Mouse (Mus musculus): ENCODE measurements around the gene Bcap31. TPM values are rescaled to one million over a fixed set of nuclear protein-coding genes. Genes with fewer than 3 reads are reported as not detected.
"Not testable (repeated sequence)": the region's sequence is repeated elsewhere in the genome, so short reads cannot be mapped to it uniquely, and the experiment has no call there.

Bcap31 gene
- total RNA-seq (2021) = 100 to 1,000 TPM; 278 to 286 TPM
- long read RNA-seq, experiment 1, transcript Bcap31-201 (8 exons, 1,219 nt) = major isoform, 245 of 267 reads
- long read RNA-seq, experiment 1, partial matches to known transcripts = 9 of 267 reads
- long read RNA-seq, experiment 1, other reads (novel, unspliced or antisense) = 13 of 267 reads
- long read RNA-seq, experiment 2, transcript Bcap31-201 (8 exons, 1,219 nt) = major isoform, 94 of 102 reads
- long read RNA-seq, experiment 2, partial matches to known transcripts = 7 of 102 reads
- long read RNA-seq, experiment 2, other reads (novel, unspliced or antisense) = 1 of 102 reads

DNA sequence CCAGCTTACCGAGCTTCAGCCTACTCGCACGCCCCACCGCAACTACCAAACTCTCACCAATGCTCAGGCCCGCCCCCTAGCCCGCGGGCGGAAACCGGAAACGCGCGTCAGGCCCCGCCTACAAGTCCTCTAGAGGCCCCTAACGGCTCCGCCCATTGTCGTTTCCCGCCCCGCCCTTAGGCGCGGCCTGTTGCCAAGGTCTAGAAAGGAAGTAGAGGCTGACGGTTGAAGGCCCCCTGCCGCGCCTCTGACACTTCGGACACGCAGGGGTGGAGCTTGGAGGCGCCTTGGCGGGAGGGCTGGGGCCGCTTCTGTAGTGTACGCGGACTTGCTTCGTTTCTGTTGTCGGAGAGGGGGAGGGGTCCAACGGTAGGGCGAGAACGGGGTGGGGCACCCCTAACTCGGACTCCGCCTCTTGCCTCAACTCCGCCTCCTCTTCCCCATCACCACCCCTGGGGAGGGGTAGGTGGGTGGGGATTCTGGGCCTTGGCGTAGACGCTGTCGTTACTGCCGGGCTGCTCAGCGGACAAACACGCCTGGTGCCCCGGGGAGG is at the start of gene Bcap31, which contains the start of gene Abcd1:
Bcap31 (minus strand) TSS at position 67 of the 553 bp plus-strand sequence.
Abcd1 (plus strand) TSS at position 489 of the 553 bp plus-strand sequence.
- peak; percentile 93 to 94 for DNase-seq

DNA sequence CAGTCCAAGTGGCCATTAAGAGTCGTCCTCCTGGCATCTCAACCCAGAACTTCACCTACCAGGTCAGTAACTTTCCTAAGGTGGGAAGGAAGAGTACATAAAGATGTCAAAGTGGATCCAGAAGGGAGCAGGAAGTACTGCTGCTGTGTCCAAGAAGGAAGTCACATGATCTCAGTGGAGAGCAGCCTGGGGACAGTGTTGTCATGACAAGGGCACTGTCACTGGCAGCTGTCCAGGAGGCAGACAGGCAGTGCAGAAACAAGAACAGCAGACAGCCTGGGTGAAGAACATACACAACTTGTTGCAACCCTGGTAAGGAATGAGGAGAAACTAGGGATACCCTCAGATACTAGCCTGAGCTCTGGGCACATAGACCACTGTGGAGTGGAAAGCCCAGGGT is 49.3 kb upstream of the Bcap31 start:
- peak; percentile 81 to 83 for DNase-seq

DNA sequence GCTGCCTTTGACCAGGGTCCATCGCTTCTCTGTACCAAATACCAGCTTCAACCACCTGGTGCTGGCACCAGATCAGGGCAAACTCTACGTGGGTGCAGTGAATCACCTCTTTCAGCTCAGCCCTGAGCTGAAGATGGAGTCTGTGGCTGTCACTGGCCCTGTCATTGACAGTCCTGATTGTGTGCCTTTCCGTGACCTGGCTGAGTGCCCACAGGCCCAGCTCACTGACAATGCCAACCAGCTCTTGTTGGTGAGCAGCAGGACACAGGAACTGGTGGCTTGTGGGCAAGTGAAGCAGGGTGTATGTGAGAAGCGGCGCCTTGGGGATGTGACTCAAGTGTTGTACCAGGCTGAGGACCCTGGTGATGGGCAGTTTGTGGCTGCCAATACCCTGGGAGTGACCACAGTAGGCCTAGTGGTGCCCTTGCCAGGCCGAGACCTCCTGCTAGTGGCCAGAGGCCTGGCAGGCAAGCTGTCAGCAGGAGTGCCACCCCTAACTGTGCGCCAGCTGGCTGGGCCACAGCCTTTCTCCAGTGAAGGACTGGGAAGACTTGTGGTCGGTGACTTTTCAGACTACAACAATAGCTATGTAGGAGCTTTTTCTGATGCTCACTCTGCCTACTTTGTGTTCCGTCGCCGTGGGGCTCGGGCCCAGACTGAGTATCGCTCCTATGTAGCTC is 42.8 kb upstream of the Bcap31 start:
- peak; percentile 8 to 39 for DNase-seq

DNA sequence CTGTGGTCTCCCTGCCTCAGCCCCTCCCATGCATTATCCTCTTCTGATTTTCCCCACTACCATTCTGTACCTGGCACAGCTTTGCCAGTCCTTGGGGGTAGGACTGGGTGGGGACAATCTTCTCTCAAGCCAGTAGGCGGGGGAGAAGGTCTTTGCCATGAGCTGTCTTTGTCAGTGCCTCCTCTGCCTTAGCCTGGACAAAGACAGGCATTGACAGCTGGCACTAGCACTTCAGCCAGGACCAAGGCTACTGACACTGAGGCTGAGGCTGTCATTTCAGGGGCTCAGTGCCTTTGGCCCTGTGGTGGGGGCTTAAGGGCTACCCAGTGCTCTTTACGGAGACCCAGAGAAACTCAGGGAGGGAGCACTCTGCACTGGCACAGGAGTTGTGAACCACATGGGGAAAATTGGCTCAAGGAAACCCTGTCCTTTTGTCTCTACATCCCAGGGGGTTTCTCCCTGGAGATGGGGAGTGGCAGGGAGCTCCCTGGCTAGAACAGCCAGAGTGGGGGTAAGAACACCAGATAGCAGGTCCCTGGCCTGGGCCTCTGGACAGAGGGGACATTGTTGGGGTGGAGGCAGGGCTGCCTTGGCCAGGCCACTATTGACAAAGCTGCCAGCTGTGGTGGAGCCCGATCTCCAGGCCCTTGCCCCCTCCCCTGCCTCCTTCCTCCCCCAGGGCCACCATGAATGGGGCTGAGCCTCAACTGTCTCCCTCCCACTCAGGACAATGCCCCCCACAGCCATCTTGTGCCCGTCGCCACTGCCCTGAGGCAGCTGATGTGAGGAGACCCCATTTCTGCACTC is 40.6 kb upstream of the Bcap31 start, which contains the start of gene Plxnb3:
Plxnb3 (plus strand) TSS at position 757 of the 807 bp plus-strand sequence.
- DNase-seq = no peak

DNA sequence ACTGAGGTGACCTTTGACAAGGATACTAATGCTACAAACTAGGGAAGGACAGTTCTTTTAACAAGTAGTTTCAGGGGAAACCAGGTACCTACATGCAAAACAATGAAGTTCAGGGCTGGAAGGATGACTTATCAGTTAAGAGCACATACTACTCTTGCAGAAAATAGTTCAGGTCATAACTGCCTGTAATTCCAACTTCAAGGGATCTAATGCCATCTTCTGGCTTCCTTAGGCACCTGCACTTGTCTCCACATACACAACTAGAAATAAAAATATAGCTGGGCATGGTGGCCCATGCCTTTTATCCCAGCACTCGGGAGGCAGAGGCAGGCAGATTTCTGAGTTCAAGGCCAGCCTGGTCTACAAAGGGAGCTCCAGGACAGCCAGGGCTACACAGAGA is 33.0 kb upstream of the Bcap31 start:
- DNase-seq = no peak

DNA sequence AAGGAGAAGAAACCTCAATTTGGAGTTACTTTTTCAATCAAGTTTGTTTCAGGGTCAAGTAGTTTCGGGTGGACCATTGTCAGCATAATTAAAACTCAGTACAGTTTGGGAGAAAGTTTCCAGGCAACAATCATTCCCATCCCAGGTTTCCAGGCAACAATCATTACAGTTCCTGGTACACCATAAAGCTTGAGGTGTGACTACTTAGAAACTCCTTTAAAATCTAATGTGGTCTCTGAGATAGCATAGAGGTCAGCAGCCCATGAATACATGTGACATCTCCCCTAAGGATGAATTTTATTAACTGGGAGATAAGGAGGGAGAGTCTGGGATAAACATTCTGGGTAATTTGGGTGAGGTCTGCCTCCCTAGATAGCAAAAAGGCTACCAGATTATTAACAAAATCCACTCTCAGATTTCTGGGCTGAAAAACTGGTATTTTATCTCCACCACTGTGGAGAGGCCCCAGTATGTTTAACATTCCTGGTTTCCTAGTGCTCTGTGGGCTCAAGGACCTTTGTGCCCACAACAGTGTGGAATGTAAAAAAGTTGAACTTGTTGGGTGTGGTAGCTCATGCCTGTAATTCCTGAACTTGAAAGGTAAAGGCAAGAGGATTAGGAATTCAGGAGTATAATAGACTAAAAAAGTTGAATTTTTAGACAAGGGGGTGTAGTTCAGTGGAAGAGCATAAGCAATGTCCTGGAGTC is 29.0 kb upstream of the Bcap31 start:
- DNase-seq = no peak

DNA sequence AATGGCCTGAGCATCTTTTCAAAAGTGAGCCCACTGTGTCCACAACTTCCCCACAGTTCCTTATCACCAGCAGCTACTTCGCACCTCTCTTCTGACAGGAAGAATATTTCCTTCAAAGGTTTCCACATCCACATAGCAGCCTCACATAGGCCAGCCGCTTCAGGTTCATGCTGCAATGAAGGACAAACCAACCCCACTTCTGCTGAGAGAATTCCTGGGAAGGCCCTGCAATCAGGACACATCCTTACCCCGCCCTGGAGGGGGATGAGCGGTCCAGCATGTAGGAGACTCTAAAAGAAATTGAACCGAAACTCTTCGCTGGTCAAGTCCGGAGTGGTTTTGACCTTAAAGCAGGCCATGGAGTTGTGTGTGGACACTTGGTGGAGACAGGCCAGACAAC is 23.9 kb upstream of the Bcap31 start:
- not testable (repeated sequence) for DNase-seq

DNA sequence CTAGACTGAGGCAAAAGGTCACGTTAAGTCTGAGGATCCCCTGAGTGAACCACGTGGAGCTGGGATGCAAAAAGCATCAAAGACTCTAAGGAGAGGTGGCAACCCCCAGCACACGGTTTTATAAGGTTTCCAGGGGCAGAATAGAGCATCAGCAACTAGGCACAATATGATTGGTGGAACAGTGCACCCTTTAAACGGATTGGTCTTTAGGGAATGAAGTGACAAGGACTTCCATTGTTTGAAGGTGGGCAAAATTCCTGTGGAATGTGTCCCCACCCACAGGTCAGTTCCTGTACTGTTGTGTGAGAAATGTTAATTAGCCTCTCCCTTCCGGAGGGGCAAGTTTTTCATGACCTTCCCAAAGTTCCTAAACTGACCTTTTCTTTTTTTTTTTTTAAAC is 23.2 kb upstream of the Bcap31 start:
- no peak for DNase-seq

DNA sequence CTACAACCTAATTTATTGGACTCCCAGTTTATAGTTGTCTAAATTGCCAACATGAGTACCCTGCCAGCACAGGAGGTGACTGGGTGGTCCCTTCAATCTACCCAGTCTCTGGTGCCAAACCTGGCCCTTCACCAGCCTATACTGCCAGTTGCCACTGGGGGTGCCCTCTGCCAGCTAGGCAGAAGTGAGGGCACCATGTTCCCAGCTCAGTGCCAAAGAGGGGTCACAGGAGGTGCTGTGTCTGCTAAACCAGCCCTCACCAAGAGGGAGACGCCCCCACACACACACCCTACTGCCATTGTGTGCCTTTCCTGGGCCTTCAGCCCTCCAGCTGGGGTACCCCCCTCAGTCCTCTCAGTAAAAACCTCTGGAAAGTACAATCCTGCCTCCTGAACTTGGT is 22.2 kb upstream of the Bcap31 start:
- DNase-seq = no peak

DNA sequence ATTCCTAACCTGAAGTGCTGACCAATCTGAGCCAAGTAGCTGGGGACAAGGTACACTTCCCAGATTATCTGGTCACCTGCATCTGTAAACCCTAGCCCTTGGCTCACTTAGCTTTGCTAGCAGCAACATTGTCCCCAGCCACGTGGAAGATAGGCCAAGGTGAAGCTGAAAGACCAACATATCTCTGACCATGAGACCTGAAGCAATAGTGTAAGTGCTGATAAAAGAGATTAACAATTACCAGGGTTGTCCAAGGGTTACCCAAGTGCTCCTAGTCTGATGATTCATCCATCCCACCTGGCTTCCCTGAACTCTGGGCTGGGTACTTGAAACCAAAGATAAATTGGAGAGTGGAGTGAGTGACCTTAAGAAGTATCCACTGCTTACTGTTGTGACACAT is 14.9 kb upstream of the Bcap31 start:
- DNase-seq = no peak

DNA sequence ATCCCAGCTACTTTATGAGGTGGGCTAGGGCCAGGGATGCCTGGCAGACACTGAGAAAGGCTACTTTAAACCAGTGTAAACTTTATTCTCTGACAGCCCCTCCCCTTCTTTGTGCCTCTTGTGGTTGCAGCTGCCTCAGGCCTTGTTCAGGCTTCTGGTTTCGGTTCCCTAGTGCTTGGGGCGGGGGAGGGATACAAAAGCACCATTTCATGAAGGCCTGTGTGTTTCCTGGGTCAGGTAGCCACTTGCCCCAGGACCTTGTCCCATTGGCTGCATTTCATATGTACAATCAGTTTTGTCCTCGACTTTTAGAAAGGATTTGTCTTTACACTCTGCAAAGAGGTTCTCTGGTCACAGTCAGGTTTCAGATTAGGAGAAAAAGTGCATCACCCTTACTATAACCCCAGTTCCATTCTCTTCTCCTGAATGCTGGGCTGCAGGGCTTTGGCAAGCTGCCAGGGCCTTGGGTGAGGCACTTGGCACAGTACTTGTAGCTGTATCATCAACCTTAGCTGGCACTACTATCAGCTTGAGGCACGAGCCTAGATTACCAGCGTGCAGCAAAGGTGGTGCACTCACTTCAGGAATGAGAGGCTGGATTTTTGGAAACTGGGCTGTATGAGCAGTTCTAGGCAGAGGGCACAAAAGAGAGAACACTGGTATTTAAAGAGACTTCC is 2.8 kb upstream of the Bcap31 start:
- peak; percentile 83 to 86 for DNase-seq

DNA sequence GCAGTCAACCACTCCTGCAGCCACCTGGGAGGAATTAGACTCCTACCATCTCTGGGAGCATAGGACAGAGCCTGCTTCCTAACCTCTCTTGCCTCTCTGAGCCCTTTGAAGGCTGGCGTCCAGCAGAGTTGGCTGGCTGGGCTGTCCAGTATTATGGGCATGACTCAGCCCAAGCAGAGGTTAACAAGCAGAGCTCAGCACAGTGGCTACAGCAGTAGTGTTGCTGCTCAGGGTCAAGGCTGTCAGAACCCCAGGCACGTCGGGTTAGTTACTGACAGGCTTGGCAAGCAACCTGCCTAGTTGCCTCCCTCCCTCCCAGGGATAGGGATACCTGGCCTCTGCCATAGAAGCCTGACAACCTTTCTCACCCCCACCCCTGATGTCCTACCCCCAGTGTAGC is 2.3 kb upstream of the Bcap31 start:
- peak; percentile 68 to 73 for DNase-seq

DNA sequence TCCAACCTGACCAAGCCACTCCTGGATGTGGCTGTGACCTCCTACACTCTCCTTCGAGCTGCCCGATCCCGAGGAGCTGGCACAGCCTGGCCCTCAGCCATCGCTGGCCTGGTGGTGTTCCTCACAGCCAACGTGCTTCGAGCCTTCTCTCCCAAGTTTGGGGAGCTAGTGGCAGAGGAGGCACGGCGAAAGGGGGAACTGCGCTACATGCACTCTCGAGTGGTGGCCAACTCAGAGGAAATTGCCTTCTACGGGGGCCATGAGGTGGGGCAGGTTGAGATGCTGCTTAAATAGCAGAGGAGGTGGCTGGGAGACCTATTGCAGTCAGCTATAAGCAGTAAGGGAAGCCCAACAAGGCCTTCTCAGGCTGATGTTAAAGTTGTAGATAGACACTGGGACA is 1.7 kb upstream of the Bcap31 start:
- DNase-seq = peak; percentile 9 to 32

DNA sequence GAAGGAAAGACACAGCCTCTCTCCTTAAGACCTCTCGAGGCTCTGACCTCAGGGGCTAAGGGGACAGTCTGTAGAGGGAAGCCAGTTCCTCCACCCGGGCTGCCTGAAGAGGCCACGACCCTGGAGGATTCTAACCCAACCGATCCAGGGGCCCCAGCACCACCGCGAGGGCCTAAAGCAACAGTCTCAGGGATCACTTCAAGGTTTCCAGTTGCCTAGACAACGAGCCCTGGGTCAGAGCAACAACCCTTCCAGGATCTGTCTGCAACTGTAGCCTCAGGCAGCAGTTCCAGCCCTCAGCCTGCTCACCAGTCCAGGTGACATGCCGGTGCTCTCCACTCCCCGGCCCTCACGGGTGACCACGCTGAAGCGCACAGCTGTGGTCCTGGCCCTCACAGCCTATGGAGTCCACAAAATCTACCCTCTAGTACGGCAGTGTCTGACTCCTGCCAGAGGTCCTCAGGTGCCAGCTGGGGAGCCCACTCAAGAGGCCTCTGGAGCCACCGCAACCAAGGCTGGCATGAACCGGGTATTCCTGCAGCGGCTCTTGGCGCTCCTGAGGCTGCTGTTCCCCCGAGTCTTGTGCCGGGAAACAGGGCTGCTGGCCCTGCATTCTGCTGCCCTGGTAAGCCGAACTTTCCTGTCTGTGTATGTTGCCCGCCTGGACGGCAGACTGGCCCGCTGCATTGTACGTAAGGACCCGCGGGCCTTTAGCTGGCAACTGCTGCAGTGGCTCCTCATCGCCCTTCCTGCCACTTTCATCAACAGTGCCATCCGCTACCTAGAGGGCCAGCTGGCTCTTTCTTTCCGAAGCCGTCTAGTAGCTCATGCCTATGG is 952 bp upstream of the Bcap31 start:
- peak; percentile 8 to 29 for DNase-seq

DNA sequence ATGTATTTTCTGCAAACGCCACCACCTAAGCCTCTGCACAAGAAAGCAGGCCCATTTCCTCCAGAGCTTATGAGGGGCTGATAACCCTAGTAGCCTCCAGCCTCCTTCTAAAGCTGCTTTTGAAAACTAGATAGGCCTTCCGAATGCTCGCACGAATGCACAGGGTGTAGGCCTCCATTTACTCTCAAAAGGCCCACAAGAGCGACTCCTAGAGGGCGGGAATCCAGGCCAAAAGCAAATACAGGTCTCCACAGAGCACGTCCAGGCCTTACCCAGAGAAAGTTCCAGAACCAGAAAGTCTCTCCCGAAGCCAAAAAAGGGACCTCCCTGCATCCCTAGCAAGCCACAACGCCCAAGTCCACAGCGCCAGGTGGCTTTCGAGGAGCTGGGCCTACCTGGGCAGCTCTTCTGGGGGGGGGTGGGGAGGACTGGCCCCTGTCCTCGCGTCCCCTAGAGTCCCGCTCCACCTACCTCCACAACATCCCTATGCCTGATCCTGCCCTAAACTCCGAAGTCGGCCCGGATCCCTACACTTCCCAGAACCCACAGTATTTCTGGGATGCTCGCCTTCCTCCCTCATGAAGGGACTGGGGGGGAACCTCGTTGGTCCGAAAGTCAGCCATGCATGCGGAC is 383 bp downstream of the Bcap31 start:
- peak; percentile 31 to 46 for DNase-seq

DNA sequence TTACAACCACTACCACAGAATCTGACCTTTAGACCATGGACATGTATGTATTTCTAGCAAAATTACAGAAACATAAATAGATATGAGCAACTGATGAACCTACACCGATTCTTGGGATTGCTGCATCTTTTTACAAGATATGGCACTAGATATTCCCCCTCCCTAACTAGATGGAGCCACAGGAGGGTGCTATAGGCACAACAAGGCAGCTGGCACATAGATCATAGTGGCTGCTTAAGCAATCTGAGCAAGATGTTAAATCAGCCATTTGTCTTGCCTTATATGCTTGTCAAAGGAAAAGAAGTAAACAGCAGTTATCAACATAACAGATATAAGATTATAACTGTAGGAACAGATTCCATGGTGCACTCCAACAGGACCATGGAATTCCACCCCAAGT is 15.5 kb downstream of the Bcap31 start:
- no peak for DNase-seq

DNA sequence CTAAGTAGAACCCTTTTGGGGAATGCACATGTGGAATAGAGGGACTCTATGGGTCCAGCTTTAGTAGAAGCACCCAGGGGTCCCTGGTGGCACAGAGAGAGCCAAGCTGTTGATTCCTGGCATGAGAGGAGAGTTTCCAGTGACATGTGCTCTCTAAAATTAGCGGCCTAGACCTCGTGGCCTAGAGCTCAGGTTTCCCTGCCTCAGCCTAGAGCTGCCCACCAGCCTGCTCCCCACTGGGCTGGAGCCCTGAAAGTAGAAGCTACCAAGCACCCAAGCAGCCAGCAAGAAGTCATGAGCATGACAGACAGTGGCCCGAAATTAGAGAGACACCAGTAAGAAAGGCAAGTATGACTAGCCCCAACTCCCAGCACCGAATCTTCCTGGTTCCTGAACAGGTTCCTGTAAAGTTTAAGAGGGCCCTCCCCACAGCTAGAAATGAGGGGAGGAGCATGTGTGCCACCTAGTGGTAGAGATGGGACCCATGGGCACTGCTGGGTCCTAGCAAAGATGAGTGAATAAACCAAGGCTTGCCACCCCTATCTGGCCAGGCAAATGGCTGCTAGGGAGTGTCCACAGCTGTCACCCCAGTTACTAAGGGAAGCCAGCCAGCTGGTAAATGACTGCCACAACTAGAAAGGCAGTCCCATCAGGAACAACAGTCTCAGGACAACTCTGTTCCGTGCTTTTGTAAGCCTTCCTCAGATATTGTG is 24.9 kb downstream of the Bcap31 start:
- peak; percentile 62 to 70 for DNase-seq

DNA sequence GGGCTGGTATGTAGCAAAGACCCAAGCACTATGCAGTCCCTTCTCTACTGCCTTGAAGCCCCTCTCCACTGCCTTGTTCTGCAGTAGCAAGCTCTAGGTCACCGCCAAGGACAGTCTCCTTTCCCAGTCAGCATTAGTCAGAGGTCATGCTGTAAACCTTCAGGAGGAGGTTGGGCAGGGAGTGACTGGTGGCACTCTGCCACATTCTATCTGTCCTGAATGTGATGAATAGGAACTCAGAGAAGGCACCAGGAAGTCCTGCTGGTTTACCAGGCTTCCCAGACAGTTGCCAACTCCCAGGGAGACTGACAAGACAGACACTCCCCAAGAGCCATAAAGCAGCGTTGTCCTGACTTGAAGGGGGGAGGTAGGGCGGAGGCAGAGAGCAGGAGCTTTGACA is 30.3 kb downstream of the Bcap31 start:
- DNase-seq = peak; percentile 75 to 76

DNA sequence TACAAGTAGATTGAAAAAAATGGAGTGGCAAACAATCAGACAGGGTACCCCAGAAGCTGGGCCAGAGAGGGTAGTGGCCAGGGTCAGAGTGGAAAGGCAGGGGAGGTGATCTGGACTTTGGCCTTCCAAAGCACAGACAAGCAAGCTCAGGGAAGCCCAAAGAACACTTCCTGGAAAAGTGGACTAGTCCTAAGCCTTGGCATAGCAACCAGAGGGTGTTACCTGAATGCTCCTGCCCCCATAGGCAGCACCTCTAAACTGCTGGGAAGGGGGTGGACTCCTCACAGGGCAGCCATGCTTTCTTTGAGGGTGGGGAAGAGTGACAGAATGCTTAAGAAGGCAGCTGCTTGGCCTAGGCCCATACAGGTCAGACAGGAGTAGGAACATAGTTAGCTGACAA is 31.0 kb downstream of the Bcap31 start:
- no peak for DNase-seq
